23 mouse cellular contexts compared by ENCODE assay signal in the genomic region with DNA sequence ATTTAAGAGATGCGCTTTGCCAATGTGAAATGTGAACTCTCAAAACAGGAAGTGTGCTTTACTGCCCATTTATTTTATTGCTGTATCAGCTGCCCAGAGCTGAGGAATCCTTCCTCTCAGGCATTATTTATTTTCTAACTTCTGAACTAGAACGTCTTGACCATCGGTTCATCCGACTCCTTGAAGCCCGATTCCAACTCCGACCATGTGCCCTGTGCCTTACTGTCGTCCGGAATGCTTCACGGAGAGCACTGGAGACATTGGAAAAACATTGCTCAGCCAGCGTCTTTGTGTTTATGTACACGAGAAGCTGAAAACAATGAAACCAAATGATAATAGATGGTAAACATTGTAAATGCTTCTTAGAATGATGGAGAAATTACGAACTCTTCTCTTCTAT.
"Had no signal": no experiment of that assay in that cellular context is flagged by ENCODE, and none has a peak within 500 bp of the region (broad histone marks: within the 10 kb centered on the region; RNA-seq: fewer than 3 reads in every experiment).

No protein-coding gene starts in this region.

- H3K36me3 ChIP-seq: heart, embryonic 13.5 days; heart, embryonic 15.5 days; hindbrain, embryonic 13.5 days; hindbrain, embryonic 15.5 days; limb, embryonic 13.5 days; limb, embryonic 15.5 days; liver, embryonic 12.5 days had no signal

- H3K9ac ChIP-seq: forebrain, postnatal 0 days; heart, embryonic 13.5 days; heart, embryonic 15.5 days; hindbrain, embryonic 13.5 days; hindbrain, embryonic 15.5 days; limb, embryonic 13.5 days; limb, embryonic 15.5 days; liver, embryonic 12.5 days; liver, embryonic 14.5 days had no signal

- H3K4me3 ChIP-seq: heart, embryonic 13.5 days; heart, embryonic 15.5 days; hindbrain, embryonic 13.5 days; hindbrain, embryonic 15.5 days; limb, embryonic 13.5 days; limb, embryonic 15.5 days; liver, embryonic 12.5 days had no signal

- ATAC-seq: intestine, embryonic 16.5 days; liver, embryonic 12.5 days had no signal

- H3K27ac ChIP-seq: heart, embryonic 13.5 days; heart, embryonic 15.5 days; hindbrain, embryonic 13.5 days; hindbrain, embryonic 15.5 days; hindbrain, postnatal 0 days; limb, embryonic 13.5 days; limb, embryonic 15.5 days; liver, embryonic 12.5 days; liver, embryonic 14.5 days had no signal

- H3K27me3 ChIP-seq: heart, embryonic 13.5 days; heart, embryonic 15.5 days; hindbrain, embryonic 13.5 days; hindbrain, embryonic 15.5 days; limb, embryonic 13.5 days; limb, embryonic 15.5 days; liver, embryonic 12.5 days had no signal

- H3K4me2 ChIP-seq: heart, embryonic 11.5 days; heart, embryonic 13.5 days; heart, embryonic 15.5 days; hindbrain, embryonic 13.5 days; hindbrain, embryonic 15.5 days; limb, embryonic 13.5 days; limb, embryonic 15.5 days; liver, embryonic 12.5 days had no signal

- H3K9me3 ChIP-seq: heart, embryonic 13.5 days; heart, embryonic 15.5 days; hindbrain, embryonic 13.5 days; hindbrain, embryonic 15.5 days; limb, embryonic 13.5 days; limb, embryonic 15.5 days; liver, embryonic 12.5 days had no signal

- DNase-seq: forebrain, postnatal 0 days; gastrocnemius, postnatal 14 days; gastrocnemius, postnatal 36 days; heart, adult 18-20 months; heart, postnatal 14 days; heart, postnatal 36 days; kidney, adult 2 months; kidney, postnatal 10 days; kidney, postnatal 36 days; layer of hippocampus, adult 9-11 months; layer of hippocampus, postnatal 36 days; left cerebral cortex, postnatal 4 days had no signal

- H3K4me1 ChIP-seq: heart, embryonic 13.5 days; heart, embryonic 15.5 days; hindbrain, embryonic 13.5 days; hindbrain, embryonic 15.5 days; limb, embryonic 13.5 days; limb, embryonic 15.5 days; liver, embryonic 12.5 days had no signal
